Mouse (Mus musculus): ENCODE measurements at regions not wholly inside any gene's neighbourhood (a gene's known extent, or its start where the extent isn't known, plus 50 kb on each side); places are given as distances from the start of the nearest gene placed in this dataset.

GRCm38 (mm10) chr16:86368449-86368848 is 466.8 kb upstream of the Adamts5 start:
- peaks cover 0 to 23% of the 10 kb centered on the region in 2 experiments; a peak in 2 of 4 replicates for H3K4me1 ChIP-seq (ENCODE audit: control insufficient read depth in 1 of 2, insufficient read depth in 2 of 2)
- no peaks in the 10 kb centered on the region for H3K79me2 ChIP-seq (replicated peaks; ENCODE audit: control insufficient read depth, extremely low read depth, insufficient read depth, poor library complexity, severe bottlenecking)
- H3K4me3 ChIP-seq (replicated peaks in 1 of 3; ENCODE audit: low read depth in 2 of 3, low read length in 2 of 3, poor library complexity in 1 of 3), result no peak overlapping the region
- DNase-seq (ENCODE audit: extremely low read depth), result no peak
- no peak overlapping the region for H3K4me2 ChIP-seq (ENCODE audit: insufficient read depth, low read depth, poor library complexity, severe bottlenecking)
- in situ Hi-C loops (cut with MboI; ENCODE audit: low pct_ligation_motif_present, low pct_unique_long_range_greater_than_20kb, low sequenced_read_pairs), result no loop called here
- H3K27ac ChIP-seq (ENCODE audit: insufficient read depth, low read depth), result no peak overlapping the region
- H3K36me3 ChIP-seq (replicated peaks in 1 of 2; ENCODE audit: control insufficient read depth in 1 of 2, insufficient read depth in 1 of 2, low read length in 1 of 2), result no peaks in the 10 kb centered on the region
- no peaks in the 10 kb centered on the region for H3K9me3 ChIP-seq (replicated peaks; ENCODE audit: low read length)
- dilution Hi-C loops (cut with MboI; ENCODE audit: extremely low pct_ligation_motif_present, extremely low pct_unique_long_range_greater_than_20kb, low sequenced_read_pairs), result no loop called here
- H3K9ac ChIP-seq (ENCODE audit: insufficient read depth, low read depth), result no peak overlapping the region
- H3K27me3 ChIP-seq (replicated peaks), result no peaks in the 10 kb centered on the region
- TF ChIP-seq ELF1 (IDR thresholded peaks at IDR 0.05; ENCODE audit: low read depth, low read length) (no peak), ZNF384 (IDR thresholded peaks at IDR 0.05; ENCODE audit: low read depth, low read length) (no peak), SIN3A (IDR thresholded peaks at IDR 0.05; ENCODE audit: low read length) (no peak), KAT2A (IDR thresholded peaks at IDR 0.05; ENCODE audit: insufficient replicate concordance, low read length) (no peak), NRF1 (IDR thresholded peaks at IDR 0.05; ENCODE audit: low read depth, low read length) (no peak), MAFK (IDR thresholded peaks at IDR 0.05; ENCODE audit: insufficient replicate concordance, low read length) (no peak)

- H3K9ac ChIP-seq (ENCODE audit: insufficient read depth, low read depth), result no peak overlapping the region
- TF ChIP-seq SMC3 (IDR thresholded peaks at IDR 0.05; ENCODE audit: low read depth, low read length) (no peak), PAX5 (IDR thresholded peaks at IDR 0.05; ENCODE audit: low read length) (no peak), NELFE (IDR thresholded peaks at IDR 0.05; ENCODE audit: low read depth, low read length) (no peak), HCFC1 (IDR thresholded peaks at IDR 0.05; ENCODE audit: low read depth, low read length) (no peak), EP300 (IDR thresholded peaks at IDR 0.05; ENCODE audit: low read length) (no peak), MEF2A (IDR thresholded peaks at IDR 0.05; ENCODE audit: borderline replicate concordance, low read depth, low read length) (no peak), POLR2A (IDR thresholded peaks at IDR 0.05; ENCODE audit: low read depth, low read length) (no peak), IRF4 (IDR thresholded peaks at IDR 0.05; ENCODE audit: low read depth, low read length) (no peak), MAX (IDR thresholded peaks at IDR 0.05; ENCODE audit: low read length) (no peak), JUN (IDR thresholded peaks at IDR 0.05; ENCODE audit: insufficient read depth, low read depth, low read length) (no peak), BHLHE40 (IDR thresholded peaks at IDR 0.05; ENCODE audit: low read depth, low read length) (no peak), USF2 (conservative IDR thresholded peaks at IDR 0.05; ENCODE audit: low read depth, low read length) (no peak), MAZ (IDR thresholded peaks at IDR 0.05; ENCODE audit: low read depth, low read length) (no peak), USF1 (IDR thresholded peaks at IDR 0.05; ENCODE audit: low read depth, low read length) (no peak), NRF1 (IDR thresholded peaks at IDR 0.05; ENCODE audit: low read depth, low read length) (no peak), JUND (conservative IDR thresholded peaks at IDR 0.05; ENCODE audit: low read depth, low read length) (no peak)
- no peaks in the 10 kb centered on the region for H3K27me3 ChIP-seq (replicated peaks)
- no peak overlapping the region for H3K4me2 ChIP-seq (ENCODE audit: insufficient read depth, low read depth, poor library complexity, severe bottlenecking)
- H3K79me2 ChIP-seq (replicated peaks; ENCODE audit: control insufficient read depth, extremely low read depth, insufficient read depth, poor library complexity, severe bottlenecking), result no peaks in the 10 kb centered on the region
- H3K36me3 ChIP-seq (replicated peaks in 1 of 2; ENCODE audit: control insufficient read depth in 1 of 2, insufficient read depth in 1 of 2, low read length in 1 of 2), result no peaks in the 10 kb centered on the region
- dilution Hi-C loops (cut with MboI; ENCODE audit: extremely low pct_ligation_motif_present, extremely low pct_unique_long_range_greater_than_20kb, low sequenced_read_pairs), result no loop called here
- no peak for DNase-seq (ENCODE audit: extremely low read depth)
- no peak overlapping the region for H3K27ac ChIP-seq (ENCODE audit: insufficient read depth, low read depth)
- in situ Hi-C loops (cut with MboI; ENCODE audit: low pct_ligation_motif_present, low pct_unique_long_range_greater_than_20kb, low sequenced_read_pairs), result no loop called here
- H3K4me1 ChIP-seq (ENCODE audit: control insufficient read depth in 1 of 2, insufficient read depth in 2 of 2), result peaks cover 0 to 15% of the 10 kb centered on the region in 2 experiments; a peak in 1 of 4 replicates
- no peaks in the 10 kb centered on the region for H3K9me3 ChIP-seq (replicated peaks; ENCODE audit: low read length)
- H3K4me3 ChIP-seq (replicated peaks in 1 of 3; ENCODE audit: low read depth in 2 of 3, low read length in 2 of 3, poor library complexity in 1 of 3), result no peak overlapping the region
These were observed 464.6 kb upstream of the Adamts5 start for GRCm38 (mm10) chr16:86366197-86366596.

All from CH12.LX (cell line).